Mouse (Mus musculus) thymus, adult 2 months (tissue): ENCODE measurements around the gene Ankrd44.

Experiments used
- CTCF ChIP-seq: fragments of 200-500 bp; IDR thresholded peaks from 2 replicates; pipeline ENCODE4 v1.5.1; 2012; ENCODE audit warnings: mild to moderate bottlenecking, control low read depth, low read length, moderate library complexity, borderline replicate concordance; ENCODE audit not compliant: control insufficient read depth, poor library complexity, insufficient read depth; ENCODE audit errors: extremely low read depth
- POLR2A ChIP-seq: fragments of 200-500 bp; IDR thresholded peaks from 2 replicates; pipeline ENCODE4 v1.6.1; 2012; ENCODE audit warnings: mild to moderate bottlenecking, low read length, control low read depth, moderate library complexity; ENCODE audit not compliant: control insufficient read depth, poor library complexity, insufficient read depth; ENCODE audit errors: extremely low read depth

DNA sequence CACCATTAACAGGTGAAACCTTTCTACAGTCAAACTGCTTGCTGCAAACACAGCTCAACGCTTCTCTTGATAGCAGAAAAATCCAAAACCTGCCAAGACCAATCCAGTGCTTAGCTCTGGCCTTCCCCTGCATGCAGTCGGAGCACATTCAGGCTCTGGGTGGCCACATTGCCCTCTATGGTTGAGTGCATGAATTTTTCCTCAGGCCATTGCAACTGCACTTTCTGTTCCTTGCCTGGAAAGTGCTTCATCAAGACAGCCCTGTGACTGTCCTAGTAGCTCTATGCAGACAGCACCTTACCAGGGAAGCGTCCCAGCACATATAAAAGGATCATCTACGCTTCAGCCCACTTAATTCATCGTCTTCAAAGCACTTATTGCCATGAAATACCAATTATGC is 250.7 kb downstream of the Ankrd44 start:
- no peak for TF ChIP-seq CTCF
- TF ChIP-seq POLR2A, result no peak
